Mouse (Mus musculus) forebrain, embryonic 10.5 days (tissue): ENCODE measurements around the gene C2. TPM values are rescaled to one million over a fixed set of nuclear protein-coding genes. Genes with fewer than 3 reads are reported as not detected.
A peak's percentile ranks its signal among the peaks of the same experiment; 100 is the strongest.

Source experiments
- DNase-seq: peaks from one replicate; pipeline ENCODE4 v3.0.0-alpha.2; 2017; ENCODE audit warnings: low spot score; ENCODE audit errors: extremely low spot score
- H3K27ac ChIP-seq: fragments of 300-500 bp; sonication (generic); 2 replicates; pipeline ENCODE4 v1.5.1; 2016; ENCODE audit warnings: mild to moderate bottlenecking
- H3K27me3 ChIP-seq: fragments of 300-500 bp; sonication (generic); 2 replicates; pipeline ENCODE4 v1.6.1; 2016; ENCODE audit warnings: mild to moderate bottlenecking; ENCODE audit not compliant: poor library complexity, severe bottlenecking
- H3K36me3 ChIP-seq: fragments of 300-500 bp; sonication (generic); replicated peaks from 2 replicates; pipeline ENCODE4 v1.6.1; 2016; ENCODE audit warnings: mild to moderate bottlenecking, moderate library complexity
- H3K4me1 ChIP-seq: fragments of 300-500 bp; sonication (generic); 2 replicates; pipeline ENCODE4 v1.6.1; 2016
- H3K4me3 ChIP-seq: fragments of 300-500 bp; sonication (generic); 2 replicates; pipeline ENCODE4 v1.5.1; 2016; ENCODE audit warnings: mild to moderate bottlenecking, moderate library complexity
- H3K9me3 ChIP-seq: fragments of 300-500 bp; sonication (generic); 2 replicates; pipeline ENCODE4 v1.6.1; 2016; ENCODE audit warnings: mild to moderate bottlenecking, moderate library complexity
- WGBS: fragments of 180-500 bp; shearing (Covaris S2); methylation state at CpG from one replicate; pipeline ENCODE4 v1.1.7; 2016; 5-methylcytosine and 5-hydroxymethylcytosine counted together
- polyA plus RNA-seq: library from polyadenylated mRNA; unstranded; fragments of >200 nt; fragmentation: Nextera tagmentation; extraction: Ambion mirVana; gene quantifications from 2 replicates; pipeline ENCODE4 v1.2.1, GENCODE M21; 2016

Gene C2
- polyA plus RNA-seq, 1 experiment from 2014 or later: 0.83 TPM

GRCm38 (mm10) chr17:34899890-34900243 is 1.8 kb upstream of the C2 start:
- H3K4me1 ChIP-seq: peaks cover 53% of the 10 kb centered on the region
- H3K9me3 ChIP-seq: peaks cover 8% of the 10 kb centered on the region; the same call in 1 of the 2 replicates
- H3K4me3 ChIP-seq: peak overlapping the region; percentile 98
- WGBS: 5% methylated on average over 5 of the region's 5 CpGs
- H3K27ac ChIP-seq: peak overlapping the region; percentile 100
- DNase-seq: no peak
- H3K27me3 ChIP-seq: no peaks in the 10 kb centered on the region
- peaks cover 62% of the 10 kb centered on the region for H3K36me3 ChIP-seq

GRCm38 (mm10) chr17:34899053-34899889 is 1.2 kb upstream of the C2 start:
- 1% methylated on average over 45 of the region's 45 CpGs for WGBS
- H3K27ac ChIP-seq: peak overlapping the region; percentile 100
- H3K36me3 ChIP-seq: peaks cover 56% of the 10 kb centered on the region
- peaks cover 56% of the 10 kb centered on the region for H3K4me1 ChIP-seq
- peaks cover 8% of the 10 kb centered on the region; the same call in 1 of the 2 replicates for H3K9me3 ChIP-seq
- DNase-seq: peak; percentile 57
- H3K27me3 ChIP-seq: no peaks in the 10 kb centered on the region
- peak overlapping the region; percentile 98 for H3K4me3 ChIP-seq

GRCm38 (mm10) chr17:34898706-34899052 is 614 bp upstream of the C2 start:
- peak; percentile 56 for DNase-seq
- Histone ChIP-seq H3K27me3 (no peaks in the 10 kb centered on the region), H3K9me3 (peaks cover 8% of the 10 kb centered on the region; the same call in 1 of the 2 replicates), H3K27ac (peak overlapping the region; percentile 100), H3K36me3 (peaks cover 51% of the 10 kb centered on the region), H3K4me1 (peaks cover 62% of the 10 kb centered on the region), H3K4me3 (peak overlapping the region; percentile 98)
- under 1% methylated on average over 35 of the region's 47 CpGs for WGBS

- peaks cover 39% of the 10 kb centered on the region for H3K36me3 ChIP-seq
- 23% methylated on average over 10 of the region's 10 CpGs for WGBS
- peak overlapping the region; percentile 100 for H3K27ac ChIP-seq
- peaks cover 70% of the 10 kb centered on the region for H3K4me1 ChIP-seq
- no peaks in the 10 kb centered on the region for H3K27me3 ChIP-seq
- peak overlapping the region; percentile 98 for H3K4me3 ChIP-seq
- peaks cover 8% of the 10 kb centered on the region; the same call in 1 of the 2 replicates for H3K9me3 ChIP-seq
- no peak for DNase-seq
Measured at GRCm38 (mm10) chr17:34897373-34898159, 499 bp downstream of the C2 start.

- H3K27me3 ChIP-seq: no peaks in the 10 kb centered on the region
- WGBS: 88% methylated on average over 17 of the region's 17 CpGs
- H3K4me3 ChIP-seq: peak overlapping the region; percentile 98
- H3K4me1 ChIP-seq: peaks cover 70% of the 10 kb centered on the region
- H3K36me3 ChIP-seq: peaks cover 30% of the 10 kb centered on the region
- H3K9me3 ChIP-seq: peaks cover 8% of the 10 kb centered on the region; the same call in 1 of the 2 replicates
- H3K27ac ChIP-seq: peak overlapping the region; percentile 99
- DNase-seq: no peak
Measured at GRCm38 (mm10) chr17:34896366-34896765, 1.7 kb downstream of the C2 start.

- Histone ChIP-seq H3K9me3 (peaks cover 8% of the 10 kb centered on the region; the same call in 1 of the 2 replicates), H3K27ac (peak overlapping the region; percentile 99), H3K4me1 (peaks cover 70% of the 10 kb centered on the region), H3K27me3 (no peaks in the 10 kb centered on the region), H3K36me3 (peaks cover 23% of the 10 kb centered on the region), H3K4me3 (peak overlapping the region; percentile 98)
- no peak for DNase-seq
- 95% methylated on average over 15 of the region's 15 CpGs for WGBS
Measured at GRCm38 (mm10) chr17:34895724-34896123, 2.3 kb downstream of the C2 start.

- 10% methylated on average over 50 of the region's 51 CpGs for WGBS
- H3K27ac ChIP-seq: peak overlapping the region; percentile 99
- peaks cover 63% of the 10 kb centered on the region for H3K4me1 ChIP-seq
Measured at GRCm38 (mm10) chr17:34894801-34895530, 3.1 kb downstream of the C2 start.

GRCm38 (mm10) chr17:34894074-34894597 is 3.9 kb downstream of the C2 start:
- WGBS: under 1% methylated on average over 38 of the region's 51 CpGs
- H3K9me3 ChIP-seq: peaks cover 8% of the 10 kb centered on the region; the same call in 1 of the 2 replicates
- H3K4me3 ChIP-seq: peak overlapping the region; percentile 98
- peak overlapping the region; percentile 99 for H3K27ac ChIP-seq
- H3K36me3 ChIP-seq: peaks cover 17% of the 10 kb centered on the region
- DNase-seq: peak; percentile 95
- peaks cover 55% of the 10 kb centered on the region for H3K4me1 ChIP-seq
- H3K27me3 ChIP-seq: no peaks in the 10 kb centered on the region

More at GRCm38 (mm10) chr17:34894801-34895530, 3.1 kb downstream of the C2 start:
- no peaks in the 10 kb centered on the region for H3K27me3 ChIP-seq
- peak overlapping the region; percentile 98 for H3K4me3 ChIP-seq
- DNase-seq: peak; percentile 52
- H3K9me3 ChIP-seq: peaks cover 8% of the 10 kb centered on the region; the same call in 1 of the 2 replicates
- peaks cover 20% of the 10 kb centered on the region for H3K36me3 ChIP-seq

GRCm38 (mm10) chr17:34893072-34893824 is 4.8 kb downstream of the C2 start:
- peak overlapping the region; percentile 98 for H3K4me3 ChIP-seq
- no peaks in the 10 kb centered on the region for H3K27me3 ChIP-seq
- peaks cover 8% of the 10 kb centered on the region; the same call in 1 of the 2 replicates for H3K9me3 ChIP-seq
- H3K36me3 ChIP-seq: peaks cover 17% of the 10 kb centered on the region
- DNase-seq: no peak
- WGBS: 75% methylated on average over 12 of the region's 12 CpGs
- peaks cover 51% of the 10 kb centered on the region for H3K4me1 ChIP-seq
- peak overlapping the region; percentile 99 for H3K27ac ChIP-seq

GRCm38 (mm10) chr17:34891377-34891776 is 6.7 kb downstream of the C2 start:
- Histone ChIP-seq H3K27ac (no peak overlapping the region), H3K27me3 (no peaks in the 10 kb centered on the region), H3K9me3 (peaks cover 6% of the 10 kb centered on the region; the same call in 1 of the 2 replicates), H3K4me1 (peaks cover 32% of the 10 kb centered on the region), H3K36me3 (peaks cover 11% of the 10 kb centered on the region), H3K4me3 (no peak overlapping the region)
- 91% methylated on average over 2 of the region's 2 CpGs for WGBS
- no peak for DNase-seq

GRCm38 (mm10) chr17:34890074-34890743 is 7.9 kb downstream of the C2 start:
- DNase-seq: no peak
- 90% methylated on average over 12 of the region's 12 CpGs for WGBS
- H3K27ac ChIP-seq: no peak overlapping the region
- no peak overlapping the region for H3K4me3 ChIP-seq
- peaks cover 21% of the 10 kb centered on the region for H3K4me1 ChIP-seq
- no peaks in the 10 kb centered on the region for H3K27me3 ChIP-seq
- H3K36me3 ChIP-seq: no peaks in the 10 kb centered on the region
- no peaks in the 10 kb centered on the region for H3K9me3 ChIP-seq
